Mouse (Mus musculus) urinary bladder, postnatal 25 days (tissue): ENCODE measurements around the gene Gabrb3.
"Not testable (repeated sequence)": the region's sequence is repeated elsewhere in the genome, so short reads cannot be mapped to it uniquely, and the experiment has no call there.

Experiments used
- DNase-seq: peaks from one replicate; pipeline ENCODE4 v3.0.0; 2022; ENCODE audit warnings: low spot score

The Gabrb3 gene

DNA sequence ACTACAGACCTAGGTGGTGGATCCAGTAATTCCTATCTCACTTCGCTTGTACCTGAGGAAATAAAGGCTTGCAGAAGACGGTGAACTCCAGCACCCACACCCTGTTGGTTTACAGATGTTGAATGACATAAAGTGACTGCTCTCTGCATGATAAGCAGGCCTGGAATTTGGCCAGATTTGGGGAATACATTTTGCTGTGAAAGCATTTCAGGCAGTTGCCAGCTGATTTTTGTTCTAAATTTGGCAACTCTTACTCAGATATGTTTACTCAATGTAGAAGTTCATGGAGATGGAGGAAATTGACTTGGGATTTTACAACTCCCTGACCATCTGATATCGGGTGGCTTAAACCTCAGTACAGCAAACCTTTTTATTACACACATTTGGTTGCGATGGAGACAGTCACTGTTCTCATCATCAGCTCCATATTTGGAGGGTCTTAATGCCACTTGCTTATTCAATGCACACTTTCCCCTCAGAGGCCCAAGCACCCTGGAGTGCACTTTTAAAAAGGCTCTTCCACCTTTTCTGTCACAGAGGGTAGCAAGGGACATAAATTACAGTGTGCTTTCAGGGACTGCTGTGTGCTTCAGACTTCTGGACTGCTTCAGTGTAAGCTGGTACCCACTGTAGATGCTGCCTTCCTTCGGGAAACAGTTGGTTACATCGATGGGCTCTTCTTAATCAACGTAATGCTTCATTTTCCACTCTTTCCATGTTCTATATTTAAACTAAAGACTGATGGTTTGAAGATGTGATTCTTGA is 287.7 kb downstream of the Gabrb3 start:
- no peak for DNase-seq

- no peak for DNase-seq
These were observed 292.2 kb downstream of the Gabrb3 start for GRCm38 (mm10) chr7:57711709-57712108.

DNA sequence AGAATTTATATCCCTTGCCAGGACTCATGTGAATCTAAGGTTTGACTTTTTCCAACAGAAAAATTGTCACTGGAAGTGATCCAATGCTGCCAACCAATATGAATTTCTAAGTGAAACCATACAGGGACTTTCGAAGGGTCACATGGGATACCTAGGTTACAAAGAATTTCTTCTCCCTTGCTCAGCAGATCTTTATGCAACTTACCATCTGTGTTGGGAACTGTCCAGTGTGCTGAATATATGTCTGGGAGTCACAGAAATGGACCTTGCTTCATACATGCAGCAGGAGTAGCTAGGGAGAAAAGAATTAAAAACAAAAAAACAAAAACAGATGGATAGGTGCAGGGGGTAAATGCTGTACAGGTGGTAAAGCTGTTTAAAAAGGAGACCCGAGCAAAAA is 327.3 kb downstream of the Gabrb3 start:
- DNase-seq: no peak

- no peak for DNase-seq
These were observed 341.0 kb downstream of the Gabrb3 start for GRCm38 (mm10) chr7:57760466-57760865.

GRCm38 (mm10) chr7:57778754-57779153 is 359.3 kb downstream of the Gabrb3 start:
- no peak for DNase-seq

- DNase-seq: not testable (repeated sequence)
These were observed 366.6 kb downstream of the Gabrb3 start for GRCm38 (mm10) chr7:57786102-57786501.

DNA sequence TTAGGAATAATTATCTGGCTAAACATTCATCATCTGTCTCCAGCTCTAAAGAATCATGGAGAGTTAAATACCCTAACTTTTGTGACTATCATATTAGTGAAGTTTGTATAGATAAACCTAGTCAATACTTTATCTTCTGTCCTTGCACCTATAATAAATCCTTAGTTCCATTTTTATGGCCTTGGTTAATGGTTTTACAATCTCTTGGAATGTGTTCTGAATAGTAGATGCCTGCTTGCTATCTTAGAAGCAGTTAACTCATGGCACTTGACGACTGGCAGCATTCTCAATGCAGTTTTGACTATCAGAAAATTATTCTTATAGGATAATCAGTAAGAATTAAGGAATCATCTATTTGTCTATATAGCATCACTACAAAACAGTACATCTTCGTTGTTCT is 368.0 kb downstream of the Gabrb3 start:
- no peak for DNase-seq

DNA sequence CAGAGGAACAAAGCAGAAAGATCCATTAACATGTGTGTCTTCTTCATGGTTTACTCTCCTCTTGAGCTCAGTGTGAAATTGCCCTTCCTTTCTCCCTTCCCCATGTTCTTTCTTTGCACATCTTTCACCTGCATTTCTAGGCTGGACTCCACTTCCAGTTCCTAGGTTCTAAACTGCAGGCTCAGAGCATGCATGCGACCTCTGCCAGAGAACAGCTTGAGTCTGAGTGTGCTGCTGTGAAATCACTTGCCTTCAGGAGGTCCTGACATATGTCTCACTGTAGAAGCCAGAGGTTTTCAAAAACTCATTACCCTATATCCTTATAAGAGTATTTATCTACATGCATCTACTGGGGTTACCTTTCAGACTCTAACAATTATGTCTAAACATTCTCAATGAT is 383.8 kb downstream of the Gabrb3 start:
- no peak for DNase-seq

DNA sequence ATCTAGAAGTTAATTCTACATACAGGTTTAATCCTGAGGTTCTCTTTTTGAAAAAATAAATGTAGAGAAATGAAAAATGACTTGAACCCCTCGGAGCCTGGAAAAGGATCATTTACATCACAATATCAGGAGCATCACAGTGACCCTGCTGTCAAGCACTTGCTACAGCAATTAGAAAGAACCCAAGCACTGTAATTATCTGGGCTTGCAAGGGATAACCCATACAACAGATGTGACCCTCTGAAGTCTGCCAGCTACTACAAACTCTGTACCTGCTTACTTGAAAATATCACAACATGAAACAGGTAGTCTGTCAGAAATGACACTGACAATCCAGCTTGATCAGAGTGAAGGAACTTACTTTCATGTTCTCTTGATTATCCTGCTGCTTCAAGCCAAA is 394.2 kb downstream of the Gabrb3 start:
- no peak for DNase-seq

DNA sequence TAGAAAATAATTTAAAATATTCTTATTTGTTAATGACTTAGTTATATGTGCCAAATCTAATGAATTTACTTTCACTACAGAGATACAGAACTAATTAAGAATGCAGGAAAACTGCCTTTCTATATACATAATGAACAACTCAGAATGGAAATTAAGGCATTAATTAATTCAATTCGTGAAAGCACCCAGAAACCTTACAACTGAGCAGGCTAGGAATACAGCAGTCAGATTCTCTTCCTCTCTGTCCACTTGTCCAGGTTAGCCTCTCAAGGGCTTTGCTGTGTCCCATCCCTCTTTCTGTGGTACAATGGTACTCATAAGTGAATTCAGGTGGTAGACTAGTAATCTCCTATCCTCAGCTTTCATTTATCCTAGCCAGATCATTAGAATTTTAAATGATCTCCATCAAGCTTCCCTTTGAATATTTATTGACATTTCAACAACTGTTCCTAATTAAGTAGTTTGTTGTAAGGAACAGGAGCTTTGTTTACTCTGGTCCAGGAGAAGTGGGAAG is 422.9 kb downstream of the Gabrb3 start:
- DNase-seq: no peak

GRCm38 (mm10) chr7:57867951-57868350 is 448.5 kb downstream of the Gabrb3 start:
- no peak for DNase-seq
